Mouse (Mus musculus) cerebellum, adult 2 months (tissue): ENCODE measurements around the gene Vat1. TPM values are rescaled to one million over a fixed set of nuclear protein-coding genes. Genes with fewer than 3 reads are reported as not detected.
A peak's percentile ranks its signal among the peaks of the same experiment; 100 is the strongest.
"Not testable (repeated sequence)": the region's sequence is repeated elsewhere in the genome, so short reads cannot be mapped to it uniquely, and the experiment has no call there.

Source experiments
- DNase-seq, 2 experiments: peaks; one replicate each; pipeline ENCODE4 v3.0.0; 2021
- H3K27ac ChIP-seq: fragments of 200-500 bp; 2 replicates; pipeline ENCODE4 v1.5.1; 2012; ENCODE audit warnings: low read length, control low read depth, inconsistent platforms; ENCODE audit not compliant: insufficient read depth
- H3K27me3 ChIP-seq: fragments of 200-500 bp; 2 replicates; pipeline ENCODE4 v1.6.1; 2012; ENCODE audit warnings: inconsistent platforms, mild to moderate bottlenecking, low read length, moderate library complexity; ENCODE audit not compliant: control insufficient read depth, insufficient read depth
- H3K4me1 ChIP-seq: fragments of 200-500 bp; 2 replicates; pipeline ENCODE4 v1.6.1; 2011; ENCODE audit warnings: low read length; ENCODE audit not compliant: control insufficient read depth, insufficient read depth
- H3K4me3 ChIP-seq: fragments of 200-500 bp; replicated peaks from 2 replicates; pipeline ENCODE3; 2011; ENCODE audit warnings: mild to moderate bottlenecking, low read depth, low read length, control low read depth; ENCODE audit not compliant: insufficient read depth
- CTCF ChIP-seq: fragments of 200-500 bp; IDR thresholded peaks from 2 replicates; pipeline ENCODE4 v1.5.1; 2011; ENCODE audit warnings: low read depth, mild to moderate bottlenecking, control low read depth, low read length, moderate library complexity, borderline replicate concordance; ENCODE audit not compliant: insufficient read depth
- POLR2A ChIP-seq: fragments of 200-500 bp; IDR thresholded peaks from 2 replicates; pipeline ENCODE4 v1.6.1; 2011; ENCODE audit warnings: low read length, control low read depth, borderline replicate concordance; ENCODE audit not compliant: insufficient read depth
- WGBS: fragments of 180-500 bp; shearing (Covaris S2); methylation state at CpG from one replicate; pipeline ENCODE4 v1.1.7; 2018; 5-methylcytosine and 5-hydroxymethylcytosine counted together
- polyA plus RNA-seq: library from polyadenylated mRNA; depleted of rRNA; stranded (reverse); fragments of >200 nt; gene quantifications from 2 replicates; pipeline ENCODE4 v1.2.3, GENCODE M21; 2012

The Vat1 gene
- polyA plus RNA-seq, 1 experiment, result 49.2 TPM

GRCm38 (mm10) chr11:101470206-101470605, 4.2 kb upstream of the Vat1 start:
- Histone ChIP-seq H3K27ac (no peak overlapping the region), H3K27me3 (no peaks in the 10 kb centered on the region), H3K4me1 (no peaks in the 10 kb centered on the region; the same call in 1 of the 2 replicates), H3K4me3 (no peak overlapping the region)
- DNase-seq, result no peak
- TF ChIP-seq POLR2A, result no peak
- no peak for TF ChIP-seq CTCF
- 36% methylated on average over 7 of the region's 7 CpGs for WGBS

- no peak for DNase-seq
- TF ChIP-seq CTCF, result no peak
- no peak for TF ChIP-seq POLR2A
- Histone ChIP-seq H3K27me3 (no peaks in the 10 kb centered on the region), H3K4me3 (no peak overlapping the region), H3K27ac (no peak overlapping the region), H3K4me1 (no peaks in the 10 kb centered on the region; the same call in 1 of the 2 replicates)
- 67% methylated on average over 4 of the region's 4 CpGs for WGBS
These were observed 3.1 kb upstream of the Vat1 start for GRCm38 (mm10) chr11:101469155-101469554.

DNA sequence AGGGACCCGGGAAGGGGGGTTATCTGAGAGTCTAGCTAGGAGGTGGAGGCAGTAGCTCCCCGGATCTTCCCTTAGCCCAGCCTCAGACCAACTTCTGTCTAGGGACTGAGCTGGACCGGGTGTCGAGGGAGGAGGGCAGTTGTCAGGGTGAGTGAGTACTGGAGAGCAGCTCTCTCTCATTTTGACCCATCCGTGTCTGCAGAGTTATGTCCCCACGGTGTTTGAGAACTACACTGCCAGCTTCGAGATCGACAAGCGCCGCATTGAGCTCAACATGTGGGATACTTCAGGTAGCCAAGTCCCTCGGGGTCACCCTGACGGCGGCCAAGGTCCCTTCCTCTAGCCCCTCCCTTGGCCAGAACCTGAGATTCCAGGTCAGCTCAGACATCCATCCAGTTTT, 2.7 kb upstream of the Vat1 start:
- no peaks in the 10 kb centered on the region; the same call in 1 of the 2 replicates for H3K4me1 ChIP-seq
- DNase-seq, result peak in 1 of 2 experiments; percentile 22
- 8% methylated on average over 13 of the region's 13 CpGs for WGBS
- H3K27me3 ChIP-seq, result no peaks in the 10 kb centered on the region
- TF ChIP-seq POLR2A (no peak), CTCF (no peak)
- peak overlapping the region; percentile 84 for H3K4me3 ChIP-seq
- 0 out of 2 replicates have a peak overlapping the region, but pooled peaks have one; percentile 11 for H3K27ac ChIP-seq

DNA sequence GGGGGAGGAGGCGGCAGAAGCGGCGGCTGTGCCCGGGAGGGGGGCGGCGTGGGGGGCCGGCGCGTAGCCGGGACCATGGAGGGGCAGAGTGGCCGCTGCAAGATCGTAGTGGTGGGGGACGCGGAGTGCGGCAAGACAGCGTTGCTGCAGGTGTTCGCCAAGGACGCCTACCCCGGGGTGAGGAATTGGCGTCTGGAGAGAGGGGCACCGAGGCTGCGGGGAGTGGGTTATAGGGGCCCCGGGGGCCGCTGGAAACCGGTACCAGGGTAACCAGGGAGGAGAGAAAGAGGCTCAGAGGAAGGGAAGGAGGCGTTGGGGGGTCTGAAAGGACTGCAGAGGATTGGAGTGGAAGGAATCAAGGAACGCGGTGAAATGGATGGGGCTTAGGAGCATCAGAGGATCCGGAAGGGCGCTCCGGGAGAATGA, 2.2 kb upstream of the Vat1 start:
- 0 out of 2 replicates have a peak overlapping the region, but pooled peaks have one; percentile 11 for H3K27ac ChIP-seq
- no peaks in the 10 kb centered on the region; the same call in 1 of the 2 replicates for H3K4me1 ChIP-seq
- DNase-seq, result peak in 1 of 2 experiments; percentile 54
- no peaks in the 10 kb centered on the region for H3K27me3 ChIP-seq
- 1% methylated on average over 24 of the region's 31 CpGs for WGBS
- TF ChIP-seq POLR2A (no peak), CTCF (no peak)
- peak overlapping the region; percentile 84 for H3K4me3 ChIP-seq

DNA sequence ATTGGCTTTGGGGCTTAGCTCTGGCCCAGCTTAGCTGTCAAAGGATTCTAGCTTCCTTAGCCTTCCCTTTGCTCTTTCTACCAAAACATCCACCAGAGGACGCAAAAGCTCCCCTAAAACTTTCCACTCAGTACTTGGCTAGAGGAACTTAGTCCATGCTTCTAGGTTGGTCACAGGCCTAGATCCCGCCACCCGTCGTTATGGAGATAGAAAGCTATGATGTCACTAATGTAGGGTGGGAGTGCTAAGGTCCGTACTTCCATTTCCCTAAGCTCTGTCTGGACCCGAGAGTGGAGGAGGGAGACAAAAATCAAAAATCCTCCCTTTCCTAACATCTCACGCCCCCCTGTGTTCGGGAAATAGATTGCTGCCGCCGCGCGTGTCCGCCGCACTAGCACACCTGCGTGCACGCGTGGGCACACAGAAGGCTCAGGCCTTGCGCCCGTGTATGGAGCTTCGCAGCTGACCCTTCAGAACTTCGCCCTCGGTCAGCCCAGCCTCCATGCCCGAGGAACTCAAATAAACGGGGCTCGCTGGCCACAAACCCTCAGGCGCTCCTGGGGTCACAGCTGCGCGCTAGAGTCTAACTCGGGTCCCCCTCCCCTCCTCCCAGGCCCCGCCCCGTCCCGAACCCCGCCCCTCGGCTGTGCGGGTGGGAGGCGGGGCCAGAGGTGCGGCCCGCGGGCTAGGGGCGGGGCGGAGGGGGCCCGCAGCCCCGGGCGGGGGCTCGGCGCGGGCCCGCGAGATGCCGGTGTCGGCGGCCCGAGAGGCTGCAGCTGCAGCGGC, 1.6 kb upstream of the Vat1 start:
- no peak overlapping the region for H3K27ac ChIP-seq
- no peaks in the 10 kb centered on the region for H3K27me3 ChIP-seq
- DNase-seq, result peak; percentile 62 to 74
- H3K4me1 ChIP-seq, result no peaks in the 10 kb centered on the region; the same call in 1 of the 2 replicates
- peak overlapping the region; percentile 84 for H3K4me3 ChIP-seq
- no peak for TF ChIP-seq POLR2A
- 0 out of 2 replicates have a peak, but pooled peaks have one; percentile 20 for TF ChIP-seq CTCF
- under 1% methylated on average over 49 of the region's 54 CpGs for WGBS

DNA sequence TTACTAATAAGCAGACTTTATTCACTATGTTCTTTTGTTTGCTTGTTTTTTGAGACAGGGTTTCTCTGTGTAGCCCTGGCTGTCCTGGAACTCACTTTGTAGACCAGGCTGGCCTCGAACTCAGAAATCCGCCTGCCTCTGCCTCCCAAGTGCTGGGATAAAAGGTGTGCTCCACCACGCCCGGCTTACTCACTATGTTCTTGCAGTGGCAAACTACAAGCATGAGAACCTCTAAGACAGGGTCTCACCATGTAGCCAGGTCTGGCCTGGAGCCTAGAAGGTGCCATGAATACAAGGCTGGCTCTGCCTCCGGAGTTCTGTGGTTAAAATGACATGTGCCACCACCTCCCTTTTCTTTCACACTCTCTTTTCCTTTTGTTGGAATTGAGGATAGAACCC, 521 bp upstream of the Vat1 start:
- H3K27me3 ChIP-seq, DNase-seq, H3K4me1 ChIP-seq, H3K27ac ChIP-seq, H3K4me3 ChIP-seq: not testable (repeated sequence)
- 44% methylated on average over 5 of the region's 5 CpGs for WGBS

DNA sequence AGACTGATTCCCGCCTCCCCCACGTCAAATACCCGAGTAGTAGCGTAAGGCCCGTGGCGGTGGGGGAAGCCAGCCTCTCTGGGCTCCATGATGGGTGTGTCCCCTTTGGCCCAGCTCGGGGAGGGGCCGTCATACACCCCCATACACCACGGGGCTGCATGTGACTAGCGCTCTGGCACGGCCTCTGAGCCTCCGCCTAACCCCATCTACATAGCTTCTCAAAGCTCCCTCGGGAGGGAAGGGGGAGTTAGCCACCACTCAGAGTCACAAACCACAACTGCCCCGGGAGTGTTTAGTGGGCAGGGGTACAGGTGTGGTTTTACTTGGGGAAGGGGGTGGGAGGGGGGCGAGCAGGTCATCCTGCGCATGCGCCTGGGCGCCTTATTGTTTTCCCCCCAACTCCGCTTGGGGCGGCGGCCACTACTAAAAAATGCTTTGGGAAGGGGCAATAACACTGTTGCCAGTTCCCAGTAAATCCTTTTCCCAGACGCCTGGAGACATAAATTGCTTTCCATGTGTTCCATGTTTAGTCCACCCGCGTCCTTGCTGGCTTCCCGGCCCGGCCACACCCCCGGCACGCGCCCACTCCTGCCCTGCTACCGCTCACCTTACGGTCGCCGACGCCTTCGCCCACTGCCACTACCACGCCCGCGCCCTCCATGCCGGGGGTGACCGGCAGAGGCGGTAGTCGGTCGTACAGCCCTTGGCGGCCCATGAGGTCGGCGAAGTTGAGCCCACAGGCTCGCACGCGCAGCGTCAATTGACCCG, 745 bp downstream of the Vat1 start:
- 0 out of 2 replicates have a peak overlapping the region, but pooled peaks have one; percentile 24 for H3K27ac ChIP-seq
- no peaks in the 10 kb centered on the region for H3K4me1 ChIP-seq
- WGBS, result 3% methylated on average over 51 of the region's 51 CpGs
- H3K4me3 ChIP-seq, result peak overlapping the region; percentile 71
- peak in 1 of 2 experiments; percentile 33 for DNase-seq
- TF ChIP-seq CTCF (no peak), POLR2A (no peak)
- H3K27me3 ChIP-seq, result no peaks in the 10 kb centered on the region
